ENCODE assay signal across 7 mouse cellular contexts in genomic region chr7:34811531-34812526, GRCm38 (mm10). TPM values are rescaled to one million over a fixed set of nuclear protein-coding genes. Genes with fewer than 3 reads are reported as not detected.
DNase-seq lines count a peak whose midpoint lies in the region; ATAC-seq and TF ChIP-seq lines count a peak whose summit lies in the region.

No protein-coding gene starts in this region.

- no peak for TF ChIP-seq CTCF in spleen, adult 2 months (IDR thresholded peaks at IDR 0.05; ENCODE audit: extremely low read depth, insufficient read depth, insufficient read length, insufficient replicate concordance)
- TF ChIP-seq CTCF in liver, postnatal 0 days (IDR thresholded peaks at IDR 0.05; ENCODE audit: low read depth): no peak

- H3K27ac ChIP-seq in spleen, adult 2 months (ENCODE audit: insufficient read depth, low read length): no peak overlapping the region
- peak overlapping the region; percentile 82; the same call in 1 of the 2 replicates for H3K27ac ChIP-seq in embryonic facial prominence, embryonic 10.5 days (replicated peaks)
- H3K27ac ChIP-seq in hindbrain, embryonic 14.5 days: peak overlapping the region; percentile 34
- no peak overlapping the region for H3K27ac ChIP-seq in liver, postnatal 0 days (ENCODE audit: low read depth)
- H3K27ac ChIP-seq in stomach, embryonic 14.5 days (ENCODE audit: low read length): no peak overlapping the region

- H3K9ac ChIP-seq in hindbrain, embryonic 14.5 days: peak overlapping the region; percentile 56
- H3K9ac ChIP-seq in liver, postnatal 0 days (replicated peaks): no peak overlapping the region
- no peak overlapping the region for H3K9ac ChIP-seq in stomach, embryonic 14.5 days (replicated peaks; ENCODE audit: low read depth, low read length)

- peaks cover 2% of the 10 kb centered on the region; the same call in 1 of the 2 replicates for H3K4me1 ChIP-seq in spleen, adult 2 months (ENCODE audit: control insufficient read depth, insufficient read depth, insufficient read length)
- peaks cover 41% of the 10 kb centered on the region for H3K4me1 ChIP-seq in embryonic facial prominence, embryonic 10.5 days
- peaks cover 20% of the 10 kb centered on the region for H3K4me1 ChIP-seq in hindbrain, embryonic 14.5 days (replicated peaks; ENCODE audit: control insufficient read depth, insufficient read depth, low read length)
- 0 out of 2 replicates have a peak, but pooled peaks cover 3% of the 10 kb centered on the region for H3K4me1 ChIP-seq in liver, postnatal 0 days (ENCODE audit: insufficient read depth)
- H3K4me1 ChIP-seq in stomach, embryonic 14.5 days (ENCODE audit: control insufficient read depth, insufficient read depth, low read length): peaks cover 8% of the 10 kb centered on the region; the same call in 1 of the 2 replicates

- DNase-seq in spleen, adult 2 months (ENCODE audit: low read depth in 1 of 2, low spot score in 2 of 2): no peak
- no peak for DNase-seq in spleen, postnatal 4 days (ENCODE audit: low spot score in 2 of 2)
- peak; percentile 50 for DNase-seq in embryonic facial prominence, embryonic 10.5 days (ENCODE audit: low spot score)
- DNase-seq in hindbrain, embryonic 14.5 days (ENCODE audit: low spot score): no peak
- no peak for DNase-seq in liver, postnatal 0 days
- no peak for DNase-seq in thymus, adult 18-20 months

- no peaks in the 10 kb centered on the region for H3K36me3 ChIP-seq in spleen, adult 2 months (ENCODE audit: control insufficient read depth, insufficient read depth, low read length)
- no peaks in the 10 kb centered on the region for H3K36me3 ChIP-seq in embryonic facial prominence, embryonic 10.5 days (replicated peaks)
- H3K36me3 ChIP-seq in hindbrain, embryonic 14.5 days (replicated peaks; ENCODE audit: control insufficient read depth, insufficient read depth): no peaks in the 10 kb centered on the region
- no peaks in the 10 kb centered on the region for H3K36me3 ChIP-seq in liver, postnatal 0 days (replicated peaks; ENCODE audit: insufficient read depth, low read length)
- no peaks in the 10 kb centered on the region for H3K36me3 ChIP-seq in stomach, embryonic 14.5 days (ENCODE audit: control insufficient read depth, insufficient read depth, low read length)

- H3K9me3 ChIP-seq in embryonic facial prominence, embryonic 10.5 days: 0 out of 2 replicates have a peak, but pooled peaks cover 5% of the 10 kb centered on the region
- no peaks in the 10 kb centered on the region for H3K9me3 ChIP-seq in hindbrain, embryonic 14.5 days (ENCODE audit: control insufficient read depth, low read length)
- no peaks in the 10 kb centered on the region for H3K9me3 ChIP-seq in liver, postnatal 0 days (ENCODE audit: low read length)
- H3K9me3 ChIP-seq in stomach, embryonic 14.5 days (ENCODE audit: control insufficient read depth, low read depth, low read length): no peaks in the 10 kb centered on the region

- ATAC-seq in hindbrain, embryonic 14.5 days (ENCODE audit: low FRiP score): 0 out of 2 replicates have a peak, but pooled peaks have one; percentile 9
- ATAC-seq in liver, postnatal 0 days: no peak
- ATAC-seq in stomach, embryonic 14.5 days (ENCODE audit: insufficient number of reproducible peaks, insufficient read depth, low FRiP score, low read depth): 0 out of 2 replicates have a peak, but pooled peaks have one; percentile 16

- H3K4me3 ChIP-seq in spleen, adult 2 months (ENCODE audit: extremely low read depth, insufficient read depth, insufficient read length): peak overlapping the region; percentile 21; the same call in 1 of the 2 replicates
- peak overlapping the region; percentile 74 for H3K4me3 ChIP-seq in embryonic facial prominence, embryonic 10.5 days
- H3K4me3 ChIP-seq in hindbrain, embryonic 14.5 days (replicated peaks; ENCODE audit: low read length): peak overlapping the region; percentile 50
- H3K4me3 ChIP-seq in liver, postnatal 0 days (ENCODE audit: low read depth, low read length): peak overlapping the region; percentile 48
- peak overlapping the region; percentile 55 for H3K4me3 ChIP-seq in stomach, embryonic 14.5 days (ENCODE audit: low read depth, low read length)

- WGBS in spleen, adult 2 months: 4% methylated on average over 66 of the region's 66 CpGs
- under 1% methylated on average over 66 of the region's 66 CpGs for WGBS in embryonic facial prominence, embryonic 10.5 days
- under 1% methylated on average over 66 of the region's 66 CpGs for WGBS in hindbrain, embryonic 14.5 days
- 2% methylated on average over 66 of the region's 66 CpGs for WGBS in liver, postnatal 0 days (ENCODE audit: insufficient replicate concordance)
- under 1% methylated on average over 66 of the region's 66 CpGs for WGBS in stomach, embryonic 14.5 days

- TF ChIP-seq EP300 in liver, postnatal 0 days (IDR thresholded peaks at IDR 0.05; ENCODE audit: low read depth): no peak

- peaks cover 5% of the 10 kb centered on the region for H3K27me3 ChIP-seq in spleen, adult 2 months (ENCODE audit: control insufficient read depth, insufficient read depth, low read length)
- peaks cover 82% of the 10 kb centered on the region for H3K27me3 ChIP-seq in embryonic facial prominence, embryonic 10.5 days (replicated peaks; ENCODE audit: low read depth, poor library complexity, severe bottlenecking)
- peaks cover 35% of the 10 kb centered on the region for H3K27me3 ChIP-seq in hindbrain, embryonic 14.5 days (ENCODE audit: control insufficient read depth, insufficient read depth, low read length)
- H3K27me3 ChIP-seq in liver, postnatal 0 days (ENCODE audit: insufficient read depth, low read length): peaks cover 46% of the 10 kb centered on the region
- peaks cover 44% of the 10 kb centered on the region for H3K27me3 ChIP-seq in stomach, embryonic 14.5 days (ENCODE audit: control insufficient read depth, insufficient read depth, low read length)

- no peak for TF ChIP-seq POLR2A in spleen, adult 2 months (IDR thresholded peaks at IDR 0.05; ENCODE audit: low read depth, low read length)

- peak overlapping the region; percentile 74 for H3K4me2 ChIP-seq in hindbrain, embryonic 14.5 days (replicated peaks)
- H3K4me2 ChIP-seq in liver, postnatal 0 days (ENCODE audit: low read depth, low read length): peak overlapping the region; percentile 75
- H3K4me2 ChIP-seq in stomach, embryonic 14.5 days (replicated peaks; ENCODE audit: low read depth, low read length): peak overlapping the region; percentile 81

RNA-seq across cellular contexts. Expression of gene Chst8, which starts 0.7 kb away (rescaled TPM):
- 1.6 and 2.1 TPM in 2 replicates for polyA plus RNA-seq in spleen, adult 2 months (2012; rRNA removed)
- 5.8 and 7.6 TPM in 2 replicates for polyA plus RNA-seq in embryonic facial prominence, embryonic 10.5 days (2016; fragmentation: Nextera tagmentation; extraction: Ambion mirVana)
- polyA plus RNA-seq in hindbrain, embryonic 14.5 days (2014; fragmentation: Nextera tagmentation; extraction: Ambion mirVana): 8.5 and 10.4 TPM in 2 replicates
- 0.21 and 0.47 TPM in 2 replicates for polyA plus RNA-seq in liver, postnatal 0 days (2015; fragmentation: Nextera tagmentation; extraction: Ambion mirVana)
- polyA plus RNA-seq in stomach, embryonic 14.5 days (2014; fragmentation: Nextera tagmentation; extraction: Ambion mirVana): 2.5 and 4.1 TPM in 2 replicates

Comparison
In these comparisons a context has a peak if more than half of its experiments do, and no peak if none do; other contexts are left out.
1. H3K27ac ChIP-seq: peak in embryonic facial prominence, embryonic 10.5 days (single experiment) and hindbrain, embryonic 14.5 days (single experiment); none in spleen, adult 2 months (single experiment), liver, postnatal 0 days (single experiment) and stomach, embryonic 14.5 days (single experiment).
2. H3K4me3 ChIP-seq: peak in every context shown above with its lines; median percentile 74 in embryonic facial prominence, embryonic 10.5 days; 55 in stomach, embryonic 14.5 days; 50 in hindbrain, embryonic 14.5 days; 48 in liver, postnatal 0 days; 21 in spleen, adult 2 months.
3. Peak in every context shown above with its lines, with median percentiles within 50 percentile points of each other: H3K4me2 ChIP-seq.